Mouse (Mus musculus) lung, postnatal 36 days (tissue): ENCODE results near the gene B4gat1.
"Not testable (repeated sequence)": the region's sequence is repeated elsewhere in the genome, so short reads cannot be mapped to it uniquely, and the experiment has no call there.

Experiments
- DNase-seq: peaks from one replicate; pipeline ENCODE4 v3.0.0; 2022; ENCODE audit warnings: mixed read lengths

The B4gat1 gene

GRCm38 (mm10) chr19:5086533-5086932, 47.9 kb downstream of the B4gat1 start:
- DNase-seq, result not testable (repeated sequence)

- DNase-seq, result peak; percentile 99
These were observed 49.5 kb downstream of the B4gat1 start, which contains the start of gene Yif1a for GRCm38 (mm10) chr19:5087884-5088728. TSS of gene Yif1a (plus strand) at chr19:5088538.

DNA sequence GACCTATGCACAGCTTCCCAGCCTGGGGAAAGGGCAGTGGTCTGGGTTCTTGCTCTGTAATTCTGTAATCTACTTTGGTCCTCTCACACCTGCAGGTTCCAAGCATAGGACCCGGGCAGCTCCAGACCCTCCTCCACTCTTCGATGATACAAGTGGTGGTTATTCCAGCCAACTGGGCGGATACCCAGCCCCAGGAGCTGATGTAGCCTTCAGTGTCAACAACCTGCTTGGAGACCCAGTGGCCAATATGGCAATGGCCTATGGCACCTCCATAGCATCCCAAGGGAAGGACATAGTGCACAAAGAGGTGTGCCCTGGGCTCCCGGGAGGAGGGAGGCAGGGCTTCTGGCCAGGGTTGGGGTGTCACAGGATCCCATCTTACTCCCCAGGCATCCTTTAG, 50.7 kb downstream of the B4gat1 start:
- no peak for DNase-seq
